ENCODE assay signal across 22 mouse cellular contexts in genomic region chr4:103247249-103247648, GRCm38 (mm10). TPM values are rescaled to one million over a fixed set of nuclear protein-coding genes. Genes with fewer than 3 reads are reported as not detected.
"Had no signal": no experiment of that assay in that cellular context is flagged by ENCODE, and none has a peak within 500 bp of the region (broad histone marks: within the 10 kb centered on the region; RNA-seq: fewer than 3 reads in every experiment).

No protein-coding gene starts in this region.

- H3K27me3 ChIP-seq: neural tube, embryonic 15.5 days; stomach, embryonic 15.5 days had no signal

- DNase-seq: retina, postnatal 1 day; right cerebral cortex, adult 18-20 months; right cerebral cortex, postnatal 14 days; right cerebral cortex, postnatal 25 days; right cerebral cortex, postnatal 4 days; spleen, adult 18-20 months; thymus, adult 18-20 months; thymus, adult 2 months; thymus, postnatal 14 days; thymus, postnatal 25 days; thymus, postnatal 36 days; thymus, postnatal 4 days had no signal

- H3K4me3 ChIP-seq: neural tube, embryonic 15.5 days; stomach, embryonic 15.5 days had no signal

- H3K9ac ChIP-seq: neural tube, embryonic 15.5 days; stomach, embryonic 15.5 days had no signal

- H3K4me1 ChIP-seq: neural tube, embryonic 15.5 days; stomach, embryonic 15.5 days had no signal

- H3K36me3 ChIP-seq: neural tube, embryonic 15.5 days; stomach, embryonic 15.5 days had no signal

- H3K9me3 ChIP-seq: neural tube, embryonic 15.5 days; stomach, embryonic 15.5 days had no signal

- H3K27ac ChIP-seq: neural tube, embryonic 15.5 days; stomach, embryonic 15.5 days; stomach, postnatal 0 days had no signal

RNA-seq across cellular contexts. Expression of gene 4921539E11Rik, which starts 43.4 kb away (rescaled TPM):
- total RNA-seq: neutrophil, adult 5-6 weeks had no signal
- polyA plus RNA-seq: neural tube, embryonic 15.5 days; small intestine, adult 2 months; spleen, adult 2 months; stomach, embryonic 14.5 days; stomach, embryonic 15.5 days; stomach, embryonic 16.5 days; stomach, postnatal 0 days; thymus, adult 2 months; thymus, postnatal 0 days; urinary bladder, adult 2 months had no signal
